Mouse (Mus musculus) forebrain, embryonic 15.5 days (tissue): ENCODE measurements around the gene Prpsap1. TPM values are rescaled to one million over a fixed set of nuclear protein-coding genes. Genes with fewer than 3 reads are reported as not detected.

ENCODE experiments used
- ATAC-seq: fragments of 200-750 bp; cut with Nextera tagmentation; replicated peaks from 2 replicates; pipeline ENCODE4 v1.8.0; 2017; ENCODE audit warnings: mild to moderate bottlenecking, moderate TSS enrichment, moderate library complexity
- H3K27ac ChIP-seq: fragments of 300-500 bp; sonication (generic); replicated peaks from 2 replicates; pipeline ENCODE4 v1.5.1; 2015; ENCODE audit warnings: mild to moderate bottlenecking, inconsistent platforms
- H3K27me3 ChIP-seq: fragments of 300-500 bp; sonication (generic); 2 replicates; pipeline ENCODE4 v1.6.1; 2015; ENCODE audit warnings: inconsistent platforms
- H3K36me3 ChIP-seq: fragments of 300-500 bp; sonication (generic); 2 replicates; pipeline ENCODE4 v1.6.1; 2015; ENCODE audit warnings: mild to moderate bottlenecking, inconsistent platforms
- H3K4me1 ChIP-seq: fragments of 300-500 bp; sonication (generic); 2 replicates; pipeline ENCODE4 v1.6.1; 2015; ENCODE audit warnings: inconsistent platforms
- H3K4me2 ChIP-seq: fragments of 300-500 bp; sonication (generic); replicated peaks from 2 replicates; pipeline ENCODE4 v1.6.1; 2015; ENCODE audit warnings: mild to moderate bottlenecking, inconsistent platforms
- H3K4me3 ChIP-seq: fragments of 300-500 bp; sonication (generic); 2 replicates; pipeline ENCODE4 v1.5.1; 2015; ENCODE audit warnings: mild to moderate bottlenecking, inconsistent platforms
- H3K9ac ChIP-seq: fragments of 300-500 bp; sonication (generic); replicated peaks from 2 replicates; pipeline ENCODE4 v1.6.1; 2015; ENCODE audit warnings: mild to moderate bottlenecking, inconsistent platforms
- H3K9me3 ChIP-seq: fragments of 300-500 bp; sonication (generic); 2 replicates; pipeline ENCODE4 v1.6.1; 2016; ENCODE audit warnings: inconsistent platforms
- WGBS: fragments of 180-500 bp; shearing (Covaris S2); methylation state at CpG from one replicate; pipeline ENCODE4 v1.1.7; 2015; ENCODE audit warnings: mixed read lengths; 5-methylcytosine and 5-hydroxymethylcytosine counted together
- polyA plus RNA-seq: library from polyadenylated mRNA; unstranded; fragments of >200 nt; fragmentation: Nextera tagmentation; extraction: Ambion mirVana; gene quantifications from 2 replicates; pipeline ENCODE4 v1.2.1, GENCODE M21; 2015

Prpsap1 gene
- polyA plus RNA-seq, 1 experiment from 2014 or later, result 193 TPM

DNA sequence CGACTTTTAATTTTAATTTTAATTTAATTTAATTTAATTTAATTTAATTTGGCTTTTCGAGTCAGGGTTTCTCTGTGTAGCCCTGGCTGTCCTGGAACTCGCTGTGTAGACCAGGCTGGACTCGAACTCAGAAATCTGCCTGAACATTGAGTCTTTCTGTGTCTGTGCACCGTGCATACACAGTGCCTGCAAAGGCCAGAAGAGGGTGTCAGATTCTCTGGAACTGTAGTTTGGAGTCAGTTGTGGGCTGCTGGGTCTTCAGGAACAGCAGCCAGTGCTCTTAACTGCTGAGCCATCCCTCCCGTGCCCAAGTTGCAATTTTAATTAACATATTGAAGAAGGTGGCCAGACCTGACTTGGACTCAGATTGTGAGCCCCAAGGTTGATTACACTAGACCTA lies 2.7 kb downstream of the Prpsap1 start:
- no peak overlapping the region for H3K9ac ChIP-seq
- H3K36me3 ChIP-seq, result peaks cover 6% of the 10 kb centered on the region; the same call in 1 of the 2 replicates
- no peak overlapping the region for H3K4me2 ChIP-seq
- H3K27me3 ChIP-seq, result no peaks in the 10 kb centered on the region
- H3K4me1 ChIP-seq, result peaks cover 20% of the 10 kb centered on the region
- 66% methylated on average over 6 of the region's 6 CpGs for WGBS
- H3K9me3 ChIP-seq, result no peaks in the 10 kb centered on the region
- ATAC-seq, result no peak
- no peak overlapping the region for H3K27ac ChIP-seq
- H3K4me3 ChIP-seq, result no peak overlapping the region

GRCm38 (mm10) chr11:116490232-116491107 lies 3.5 kb downstream of the Prpsap1 start:
- ATAC-seq, result peak; percentile 94
- no peaks in the 10 kb centered on the region for H3K27me3 ChIP-seq
- H3K27ac ChIP-seq, result peak overlapping the region; percentile 87
- under 1% methylated on average over 62 of the region's 62 CpGs for WGBS
- peaks cover 20% of the 10 kb centered on the region for H3K4me1 ChIP-seq
- peak overlapping the region; percentile 55 for H3K4me2 ChIP-seq
- peaks cover 7% of the 10 kb centered on the region for H3K36me3 ChIP-seq
- H3K9me3 ChIP-seq, result no peaks in the 10 kb centered on the region
- H3K4me3 ChIP-seq, result peak overlapping the region; percentile 70
- H3K9ac ChIP-seq, result peak overlapping the region; percentile 88

- H3K27ac ChIP-seq, result peak overlapping the region; percentile 87
- peak overlapping the region; percentile 55 for H3K4me2 ChIP-seq
- no peaks in the 10 kb centered on the region for H3K9me3 ChIP-seq
- H3K9ac ChIP-seq, result peak overlapping the region; percentile 88
- H3K4me1 ChIP-seq, result peaks cover 19% of the 10 kb centered on the region
- H3K4me3 ChIP-seq, result peak overlapping the region; percentile 70
- peaks cover 13% of the 10 kb centered on the region for H3K36me3 ChIP-seq
- peak; percentile 65 for ATAC-seq
- no peaks in the 10 kb centered on the region for H3K27me3 ChIP-seq
- 0% methylated on average over 39 of the region's 39 CpGs for WGBS
Measured at GRCm38 (mm10) chr11:116489771-116490231, 4.2 kb downstream of the Prpsap1 start.

DNA sequence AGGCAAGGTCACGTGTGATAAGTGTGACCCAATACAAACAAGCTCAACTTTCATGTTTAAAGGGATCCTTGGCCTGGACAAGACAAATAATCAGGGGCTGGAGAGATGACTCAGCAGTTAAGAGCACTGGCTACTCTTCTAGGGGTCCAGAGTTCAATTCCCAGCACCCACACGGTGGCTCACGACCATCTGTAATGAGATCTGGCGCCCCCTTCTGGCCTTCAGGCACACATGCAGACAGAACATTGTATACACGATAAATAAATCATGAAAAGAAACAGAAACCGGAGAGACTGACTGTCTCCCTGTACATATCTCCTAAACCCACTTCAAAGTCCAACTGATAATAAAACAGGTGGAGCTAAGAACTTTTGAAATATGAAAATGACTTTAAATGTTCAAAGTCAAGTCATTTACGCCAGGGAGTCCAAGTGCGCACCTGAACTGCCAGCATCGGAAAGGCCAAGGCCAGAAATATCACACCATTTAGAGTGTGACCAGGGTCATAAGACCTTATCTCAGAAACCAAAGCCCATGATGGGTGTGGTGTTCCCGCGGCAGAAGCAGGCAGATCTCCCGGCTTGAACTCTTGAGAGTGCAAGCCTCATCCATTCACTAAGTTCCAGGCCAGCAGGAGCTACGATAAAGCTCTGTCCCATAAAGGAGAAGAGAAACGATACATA lies 5.2 kb downstream of the Prpsap1 start:
- H3K36me3 ChIP-seq, result peaks cover 21% of the 10 kb centered on the region
- H3K4me2 ChIP-seq, result peak overlapping the region; percentile 55
- peak overlapping the region; percentile 88 for H3K9ac ChIP-seq
- H3K27ac ChIP-seq, result no peak overlapping the region
- no peak for ATAC-seq
- peak overlapping the region; percentile 70 for H3K4me3 ChIP-seq
- no peaks in the 10 kb centered on the region for H3K27me3 ChIP-seq
- H3K9me3 ChIP-seq, result no peaks in the 10 kb centered on the region
- H3K4me1 ChIP-seq, result peaks cover 14% of the 10 kb centered on the region
- 70% methylated on average over 14 of the region's 14 CpGs for WGBS

DNA sequence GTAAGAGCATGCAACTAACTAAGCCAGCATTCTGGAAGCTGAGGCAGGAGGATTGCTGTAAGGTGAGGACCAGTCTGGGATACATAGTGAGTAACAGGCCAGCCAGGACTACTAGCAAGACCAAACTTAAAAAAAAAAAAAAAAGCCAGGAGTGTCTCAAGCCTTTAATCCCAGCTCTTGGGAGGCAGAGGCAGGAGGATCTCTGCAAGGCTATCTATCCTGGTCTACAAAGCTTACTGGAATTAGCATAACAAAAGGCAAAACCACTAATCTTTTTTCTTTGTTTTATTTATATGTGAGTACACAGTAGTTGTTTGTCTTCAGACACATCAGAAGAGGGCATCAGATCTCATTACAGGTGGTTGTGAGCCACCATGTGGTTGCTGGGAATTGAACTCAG lies 5.8 kb downstream of the Prpsap1 start:
- H3K27me3 ChIP-seq, result no peaks in the 10 kb centered on the region
- H3K4me1 ChIP-seq, result peaks cover 14% of the 10 kb centered on the region
- H3K4me2 ChIP-seq, result no peak overlapping the region
- H3K9ac ChIP-seq, result no peak overlapping the region
- no peak overlapping the region for H3K4me3 ChIP-seq
- H3K36me3 ChIP-seq, result peaks cover 26% of the 10 kb centered on the region
- H3K27ac ChIP-seq, result no peak overlapping the region
- ATAC-seq, result no peak
- H3K9me3 ChIP-seq, result no peaks in the 10 kb centered on the region

GRCm38 (mm10) chr11:116484261-116484660 lies 9.7 kb downstream of the Prpsap1 start:
- ATAC-seq, result no peak
- Histone ChIP-seq H3K27me3 (no peaks in the 10 kb centered on the region), H3K4me2 (no peak overlapping the region), H3K36me3 (peaks cover 59% of the 10 kb centered on the region), H3K4me1 (peaks cover 8% of the 10 kb centered on the region), H3K9ac (no peak overlapping the region), H3K9me3 (no peaks in the 10 kb centered on the region), H3K4me3 (no peak overlapping the region), H3K27ac (no peak overlapping the region)
- WGBS, result 92% methylated on average over 8 of the region's 8 CpGs

- no peak for ATAC-seq
- no peak overlapping the region for H3K4me2 ChIP-seq
- H3K27ac ChIP-seq, result no peak overlapping the region
- 73% methylated on average over 7 of the region's 7 CpGs for WGBS
- peaks cover 76% of the 10 kb centered on the region for H3K36me3 ChIP-seq
- H3K27me3 ChIP-seq, result no peaks in the 10 kb centered on the region
- no peaks in the 10 kb centered on the region for H3K4me1 ChIP-seq
- H3K9ac ChIP-seq, result no peak overlapping the region
- no peaks in the 10 kb centered on the region for H3K9me3 ChIP-seq
- H3K4me3 ChIP-seq, result no peak overlapping the region
Measured at GRCm38 (mm10) chr11:116481776-116482175, 12.2 kb downstream of the Prpsap1 start.

DNA sequence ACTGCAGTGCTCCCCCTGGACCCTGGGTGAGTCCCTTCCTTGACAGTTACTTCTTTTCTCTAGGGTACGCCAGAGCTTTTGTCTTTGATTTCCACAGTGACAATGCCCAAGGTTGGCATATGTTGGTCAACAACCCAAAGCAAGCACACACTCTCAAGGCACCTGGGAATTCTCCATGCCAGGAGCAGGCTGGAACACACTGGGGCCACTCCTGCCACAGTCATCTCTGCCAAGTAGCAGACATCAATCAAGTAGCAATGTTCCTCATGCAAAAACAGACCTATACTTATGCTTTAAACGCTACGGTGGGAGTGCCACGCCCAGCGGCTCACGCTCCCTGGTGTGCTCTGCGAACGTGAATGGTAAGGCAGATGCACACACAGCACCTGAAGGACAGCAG lies 13.0 kb downstream of the Prpsap1 start:
- H3K36me3 ChIP-seq, result peaks cover 84% of the 10 kb centered on the region
- 97% methylated on average over 8 of the region's 8 CpGs for WGBS

GRCm38 (mm10) chr11:116479832-116480231 lies 14.2 kb downstream of the Prpsap1 start:
- Histone ChIP-seq H3K4me3 (no peak overlapping the region), H3K27ac (no peak overlapping the region), H3K4me2 (no peak overlapping the region), H3K9me3 (no peaks in the 10 kb centered on the region), H3K4me1 (no peaks in the 10 kb centered on the region), H3K9ac (no peak overlapping the region), H3K36me3 (peaks cover 88% of the 10 kb centered on the region), H3K27me3 (no peaks in the 10 kb centered on the region)
- ATAC-seq, result no peak
- 73% methylated on average over 8 of the region's 8 CpGs for WGBS

More for the DNA sequence above, 13.0 kb downstream of the Prpsap1 start:
- H3K4me1 ChIP-seq, result no peaks in the 10 kb centered on the region
- no peak overlapping the region for H3K27ac ChIP-seq
- no peak overlapping the region for H3K4me2 ChIP-seq
- H3K4me3 ChIP-seq, result no peak overlapping the region
- no peak overlapping the region for H3K9ac ChIP-seq
- no peaks in the 10 kb centered on the region for H3K9me3 ChIP-seq
- H3K27me3 ChIP-seq, result no peaks in the 10 kb centered on the region
- ATAC-seq, result no peak

DNA sequence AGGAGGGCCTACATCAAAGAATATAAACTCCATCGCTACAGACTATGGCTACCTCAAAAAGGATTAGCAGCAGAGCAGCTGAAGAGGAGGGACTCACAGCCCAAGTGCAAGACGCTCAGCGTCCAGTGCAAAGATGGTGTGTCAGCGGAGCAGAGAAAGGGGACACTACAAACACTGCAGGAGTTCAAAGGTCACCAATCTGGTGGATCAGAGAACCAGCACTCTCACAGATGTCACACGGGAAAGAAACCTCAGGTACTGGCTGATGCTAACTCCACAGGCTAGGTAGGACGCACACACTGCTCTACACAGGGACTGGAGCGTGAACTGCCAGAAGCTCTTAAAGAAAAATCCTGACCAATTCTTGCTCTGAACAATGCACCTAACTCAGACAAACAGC lies 15.0 kb downstream of the Prpsap1 start:
- no peak for ATAC-seq
- no peak overlapping the region for H3K4me2 ChIP-seq
- H3K4me1 ChIP-seq, result no peaks in the 10 kb centered on the region
- no peak overlapping the region for H3K4me3 ChIP-seq
- 90% methylated on average over 7 of the region's 7 CpGs for WGBS
- H3K9ac ChIP-seq, result no peak overlapping the region
- no peaks in the 10 kb centered on the region for H3K27me3 ChIP-seq
- H3K36me3 ChIP-seq, result peaks cover 84% of the 10 kb centered on the region
- no peaks in the 10 kb centered on the region for H3K9me3 ChIP-seq
- H3K27ac ChIP-seq, result no peak overlapping the region

GRCm38 (mm10) chr11:116477160-116477759 lies 16.7 kb downstream of the Prpsap1 start:
- no peak overlapping the region for H3K9ac ChIP-seq
- H3K9me3 ChIP-seq, result no peaks in the 10 kb centered on the region
- no peak overlapping the region for H3K4me2 ChIP-seq

GRCm38 (mm10) chr11:116476696-116477095 lies 17.3 kb downstream of the Prpsap1 start:
- Histone ChIP-seq H3K27me3 (no peaks in the 10 kb centered on the region), H3K4me1 (no peaks in the 10 kb centered on the region), H3K9ac (no peak overlapping the region), H3K4me3 (no peak overlapping the region), H3K27ac (peak overlapping the region; percentile 62; the same call in 1 of the 2 replicates), H3K4me2 (no peak overlapping the region), H3K36me3 (peaks cover 89% of the 10 kb centered on the region), H3K9me3 (no peaks in the 10 kb centered on the region)
- ATAC-seq, result no peak
- 87% methylated on average over 6 of the region's 6 CpGs for WGBS

More at GRCm38 (mm10) chr11:116477160-116477759, 16.7 kb downstream of the Prpsap1 start:
- H3K27ac ChIP-seq, result no peak overlapping the region
- WGBS, result 84% methylated on average over 15 of the region's 15 CpGs
- ATAC-seq, result no peak
- no peaks in the 10 kb centered on the region for H3K27me3 ChIP-seq
- H3K4me3 ChIP-seq, result no peak overlapping the region
- H3K4me1 ChIP-seq, result no peaks in the 10 kb centered on the region
- H3K36me3 ChIP-seq, result peaks cover 88% of the 10 kb centered on the region
